Mouse (Mus musculus) stomach, postnatal 0 days (tissue): ENCODE data around the gene Trabd2b.

ENCODE experiments used
- CTCF ChIP-seq: IDR thresholded peaks from 2 replicates; pipeline ENCODE4 v1.5.1; 2016; ENCODE audit warnings: antibody characterized with exemption, low read depth, mild to moderate bottlenecking, moderate library complexity
- EP300 ChIP-seq: optimal IDR thresholded peaks from 2 replicates; pipeline ENCODE3; 2016; ENCODE audit warnings: antibody characterized with exemption

DNA sequence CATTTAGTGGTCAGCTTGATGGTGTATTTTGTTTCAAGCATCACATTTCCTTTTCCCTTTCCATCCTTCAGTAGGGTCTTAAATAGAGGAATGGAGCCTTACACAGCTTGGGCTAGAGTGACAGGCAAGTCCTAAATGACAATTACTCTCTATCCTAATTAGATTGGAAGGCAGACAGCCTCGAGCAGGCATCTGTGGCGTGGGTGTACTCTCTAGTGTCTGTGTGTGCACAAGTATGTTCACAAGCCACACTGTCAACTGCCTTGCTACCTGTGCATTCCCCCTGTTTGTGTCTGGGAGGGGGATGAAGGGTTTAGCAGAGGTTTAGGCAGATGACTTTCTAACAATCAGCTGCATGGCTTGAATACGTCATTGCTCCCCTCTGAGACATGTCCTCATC, 6.7 kb upstream of the Trabd2b start:
- TF ChIP-seq EP300 = no peak
- no peak for TF ChIP-seq CTCF
